Comparison of ENCODE assay signal across 8 mouse cellular contexts in genomic region chr17:57335673-57336303, GRCm38 (mm10). TPM values are rescaled to one million over a fixed set of nuclear protein-coding genes. Genes with fewer than 3 reads are reported as not detected.
DNase-seq lines count a peak whose midpoint lies in the region; ATAC-seq lines count a peak whose summit lies in the region.

No protein-coding gene starts in this region.

- no peaks in the 10 kb centered on the region for H3K4me1 ChIP-seq in intestine, embryonic 16.5 days (ENCODE audit: control insufficient read depth, insufficient read depth, low read length)

- H3K4me3 ChIP-seq in intestine, embryonic 16.5 days (ENCODE audit: low read length): no peak overlapping the region

- H3K9me3 ChIP-seq in intestine, embryonic 16.5 days (ENCODE audit: control insufficient read depth, low read length): no peaks in the 10 kb centered on the region

- no peak overlapping the region for H3K4me2 ChIP-seq in intestine, embryonic 16.5 days (ENCODE audit: low read depth, low read length)

- ATAC-seq in intestine, embryonic 16.5 days: peak; percentile 91

- H3K27me3 ChIP-seq in intestine, embryonic 16.5 days (replicated peaks; ENCODE audit: control insufficient read depth, insufficient read depth, low read length): 0 out of 2 replicates have a peak, but pooled peaks cover 2% of the 10 kb centered on the region

- peak; percentile 87 for DNase-seq in adrenal gland, adult 2 months
- DNase-seq in embryo, embryonic 11.5 days (ENCODE audit: low read depth, low spot score): peak; percentile 83
- peak; percentile 77 to 83 for DNase-seq in gastrocnemius, postnatal 4 days (ENCODE audit: low spot score in 2 of 2)
- DNase-seq in left cerebral cortex, postnatal 25 days (ENCODE audit: low spot score in 2 of 2): peak; percentile 90 to 93
- DNase-seq in mesoderm, embryonic 11.5 days (ENCODE audit: low read depth, low spot score): peak; percentile 92
- DNase-seq in right cerebral cortex, postnatal 36 days (ENCODE audit: low spot score in 2 of 2): peak; percentile 82 to 85
- peak; percentile 76 for DNase-seq in yolk sac, embryonic 10.5 days (ENCODE audit: low spot score)

- H3K9ac ChIP-seq in intestine, embryonic 16.5 days (ENCODE audit: low read depth, low read length): no peak overlapping the region

- whole genome bisulfite sequencing in intestine, embryonic 16.5 days: 8% methylated on average over 11 of the region's 11 CpGs

- H3K27ac ChIP-seq in intestine, embryonic 16.5 days (ENCODE audit: low read length): no peak overlapping the region

- no peaks in the 10 kb centered on the region for H3K36me3 ChIP-seq in intestine, embryonic 16.5 days (ENCODE audit: control insufficient read depth, insufficient read depth, low read length)

- intact Hi-C loops in left cerebral cortex, postnatal 25 days (cut with DNase I): loop anchor here (1.0 to 2.0 kb wide), 4 partner anchors 87 to 239 kb away; partner anchors contain the start of gene Gpr108

RNA-seq across cellular contexts. Expression of gene Adgre1, which starts 22.7 kb away (rescaled TPM):
- total RNA-seq in adrenal gland, adult 2 months (2021): 1 to 10 TPM; 7.7 to 9.3 TPM
- 3.5 and 4.0 TPM in 2 replicates for polyA plus RNA-seq in adrenal gland, adult 2 months (2012; rRNA removed)
- total RNA-seq in gastrocnemius, postnatal 4 days (2021): 1 to 10 TPM; 9.7 to 9.8 TPM
- 5.8 and 6.3 TPM in 2 replicates for polyA plus RNA-seq in intestine, embryonic 16.5 days (2015; fragmentation: Nextera tagmentation; extraction: Ambion mirVana)
- total RNA-seq in left cerebral cortex, postnatal 25 days (2021): 1 to 10 TPM; 4.9 to 6.1 TPM

RNA-seq across cellular contexts. Expression of gene Vav1, which starts 56.9 kb away (rescaled TPM):
- 1 to 10 TPM; 2.0 to 4.3 TPM for total RNA-seq in adrenal gland, adult 2 months (2021)
- polyA plus RNA-seq in adrenal gland, adult 2 months (2012; rRNA removed): 1.1 and 1.3 TPM in 2 replicates
- total RNA-seq in gastrocnemius, postnatal 4 days (2021): 1 to 10 TPM; 2.1 to 3.4 TPM
- polyA plus RNA-seq in intestine, embryonic 16.5 days (2015; fragmentation: Nextera tagmentation; extraction: Ambion mirVana): 2.4 and 2.8 TPM in 2 replicates
- 1 to 10 TPM; 2.9 to 4.3 TPM for total RNA-seq in left cerebral cortex, postnatal 25 days (2021)
